Mouse (Mus musculus) mouse trophoblast stem cell (cell line): ENCODE measurements at regions not wholly inside any gene's neighbourhood (a gene's known extent, or its start where the extent isn't known, plus 50 kb on each side); places are given as distances from the start of the nearest gene placed in this dataset.

Experiments used
- in situ Hi-C, 2 experiments: fragments of 300-500 bp; cut with MseI, MboI; formaldehyde crosslinking; loops; 2 replicates in 1 of 2; 3 replicates in 1 of 2; pipeline ENCODE4 v1.15.1; 2025

DNA sequence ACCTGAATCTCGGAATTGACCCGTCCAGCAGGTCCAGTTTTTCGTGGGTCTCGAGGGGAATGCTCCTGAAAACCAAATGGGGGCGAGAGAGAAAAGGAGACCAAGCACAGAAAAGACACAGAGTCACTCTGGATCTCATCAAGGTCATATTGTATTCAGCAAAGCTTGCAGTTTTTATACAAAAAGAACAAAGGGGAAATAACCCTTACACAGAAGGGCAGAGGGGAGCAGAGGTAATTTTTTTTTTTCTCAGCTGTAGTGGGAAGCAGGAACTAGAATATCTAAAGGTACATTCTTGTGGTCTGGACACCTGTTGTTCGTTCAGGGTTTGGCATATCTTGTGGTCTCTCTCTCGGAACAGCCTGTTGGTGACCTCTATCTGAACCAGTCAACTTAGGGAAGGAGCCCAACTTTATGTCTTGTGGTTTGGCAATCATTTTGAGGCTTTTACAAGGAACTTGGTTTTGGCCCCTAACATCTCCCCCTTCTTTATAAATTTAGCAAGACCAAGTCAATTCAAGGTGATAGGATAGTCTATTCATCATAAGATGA lies 1645.9 kb upstream of the Cdh9 start:
- in situ Hi-C loops: no loop called here

- in situ Hi-C loops: loop anchor here in 1 of 2 experiments (5.0 kb wide), 1 partner anchor 461 kb away; no protein-coding TSS in a partner anchor
These were observed 1639.9 kb upstream of the Cdh9 start for GRCm38 (mm10) chr15:15088696-15089095.

GRCm38 (mm10) chr15:15089783-15090182 lies 1638.8 kb upstream of the Cdh9 start:
- in situ Hi-C loops: loop anchor here (5.0 to 10.0 kb wide), 2 partner anchors 462 to 465 kb away; no protein-coding TSS in a partner anchor

GRCm38 (mm10) chr15:15091531-15092290 lies 1636.8 kb upstream of the Cdh9 start:
- in situ Hi-C loops: loop anchor here in 1 of 2 experiments (10.0 kb wide), 1 partner anchor 467 kb away; no protein-coding TSS in a partner anchor

GRCm38 (mm10) chr15:15097391-15097790 lies 1631.2 kb upstream of the Cdh9 start:
- in situ Hi-C loops: loop anchor here in 1 of 2 experiments (10.0 kb wide), 1 partner anchor 473 kb away; no protein-coding TSS in a partner anchor

- in situ Hi-C loops: no loop called here
These were observed 1626.4 kb upstream of the Cdh9 start for GRCm38 (mm10) chr15:15102185-15102584.

DNA sequence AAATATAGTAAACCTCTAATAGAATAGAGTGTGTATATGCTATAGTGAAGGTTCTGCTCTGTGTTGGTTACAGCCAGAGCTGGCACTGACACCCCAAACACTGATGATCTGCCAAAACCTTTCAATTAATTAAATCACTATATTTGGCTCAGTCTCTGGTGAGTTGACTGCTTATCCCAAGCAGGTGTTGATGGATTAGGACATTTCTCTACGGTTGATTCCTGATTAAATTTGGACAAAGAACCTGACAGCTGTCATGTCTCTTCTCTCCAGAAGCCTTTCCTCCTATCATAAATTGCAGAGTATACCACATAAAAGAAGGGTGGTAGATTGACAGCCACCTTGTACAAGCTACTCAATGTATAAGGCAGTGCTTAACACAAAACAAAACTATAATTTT lies 1608.4 kb upstream of the Cdh9 start:
- in situ Hi-C loops: no loop called here

DNA sequence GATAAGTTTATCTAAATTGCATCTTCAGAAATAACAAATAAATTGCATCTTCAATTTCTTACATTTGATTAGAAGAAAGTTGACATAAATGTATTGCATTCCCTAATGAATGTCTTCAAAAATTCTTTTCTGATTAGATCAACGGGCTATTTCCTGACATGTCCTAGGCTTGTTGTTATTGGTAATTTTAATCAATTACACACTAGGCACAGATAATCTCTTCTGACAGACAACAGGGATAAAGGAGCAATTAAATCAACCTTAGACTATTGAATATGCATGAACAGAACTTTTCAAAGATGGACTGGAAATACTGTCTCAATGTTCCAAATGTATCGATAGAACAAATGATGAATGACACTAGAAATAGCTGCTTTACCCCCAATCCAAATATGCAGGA lies 1579.8 kb upstream of the Cdh9 start:
- in situ Hi-C loops: no loop called here

- in situ Hi-C loops: no loop called here
These were observed 1573.1 kb upstream of the Cdh9 start for GRCm38 (mm10) chr15:15155422-15155821.

DNA sequence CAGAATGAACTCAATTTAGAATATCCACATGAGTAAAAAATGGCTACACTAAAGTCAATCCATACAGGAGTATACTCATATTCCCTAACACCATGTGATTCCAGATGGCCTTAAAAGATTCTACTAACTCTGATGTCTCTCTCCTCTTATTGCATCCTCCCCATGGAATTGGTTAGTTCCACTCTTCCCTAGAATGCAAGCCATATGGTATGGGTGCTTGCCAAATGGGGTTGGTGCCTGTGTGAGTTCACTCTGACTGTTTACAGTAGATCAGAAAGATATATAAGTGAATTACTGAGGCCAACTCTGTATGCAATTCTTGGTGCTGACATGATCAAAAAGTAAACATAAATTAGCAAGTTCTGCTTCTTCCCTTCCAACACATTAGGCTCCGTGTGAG lies 1558.2 kb upstream of the Cdh9 start:
- in situ Hi-C loops: no loop called here

DNA sequence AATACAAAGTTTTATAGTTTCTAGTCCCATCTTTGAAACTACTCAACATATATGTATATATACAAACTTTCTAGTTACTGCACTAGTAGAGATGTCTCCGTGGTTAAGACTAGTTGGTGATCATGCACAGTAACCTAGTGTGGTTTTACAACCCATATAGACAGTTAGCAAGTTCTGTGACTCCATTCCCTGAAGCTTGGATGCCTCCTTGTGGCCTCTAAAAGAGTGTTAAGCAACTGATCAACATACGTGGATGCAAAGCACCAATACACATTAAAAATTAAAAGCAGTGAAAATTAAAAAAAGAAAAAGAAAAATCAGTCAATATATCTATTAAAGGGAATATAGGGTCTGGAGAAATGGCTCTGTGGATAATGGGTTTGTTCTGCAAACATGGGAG lies 1508.3 kb upstream of the Cdh9 start:
- in situ Hi-C loops: no loop called here

DNA sequence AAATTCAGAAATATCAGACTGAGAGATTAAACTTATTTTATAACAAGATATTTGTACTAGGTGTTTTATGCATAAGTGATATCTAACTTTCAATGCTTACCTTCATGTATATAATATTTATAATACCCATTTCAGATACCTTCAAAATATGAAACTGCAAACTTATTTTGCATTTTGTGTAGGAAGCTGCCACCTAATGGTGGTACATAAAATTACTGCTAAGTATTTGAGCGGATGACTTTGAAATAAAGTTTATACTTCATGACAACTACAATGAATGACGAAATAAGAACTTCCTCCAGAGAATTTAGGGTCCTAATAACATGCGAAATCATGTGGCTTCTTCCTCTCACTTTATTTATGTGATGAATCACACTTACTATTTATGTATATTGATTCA lies 1498.6 kb upstream of the Cdh9 start:
- in situ Hi-C loops: no loop called here

DNA sequence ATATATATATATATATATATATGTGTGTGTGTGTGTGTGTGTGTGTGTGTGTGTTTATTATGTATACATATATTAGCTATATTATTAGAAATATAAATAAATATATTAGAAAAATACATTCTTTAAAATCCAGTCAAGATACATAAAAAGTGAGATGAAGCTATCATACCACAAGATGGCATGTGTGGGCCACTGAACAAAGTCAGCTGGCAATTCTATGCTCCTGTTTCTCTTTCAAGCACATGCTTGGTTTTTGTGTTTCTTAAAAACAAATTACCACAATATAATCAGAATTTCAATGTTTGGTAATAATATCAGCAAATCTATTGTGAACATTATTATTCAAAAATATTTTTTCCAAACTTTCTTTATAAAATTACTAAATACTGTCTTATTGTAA lies 1490.2 kb upstream of the Cdh9 start:
- in situ Hi-C loops: no loop called here
